Mouse (Mus musculus) spleen, postnatal 0 days (tissue): Measurements from ENCODE around the gene Hpgd. TPM values are rescaled to one million over a fixed set of nuclear protein-coding genes. Genes with fewer than 3 reads are reported as not detected.

ENCODE experiments used
- polyA plus RNA-seq: library from polyadenylated mRNA; unstranded; fragments of >200 nt; fragmentation: Nextera tagmentation; extraction: Ambion mirVana; gene quantifications from 2 replicates; pipeline ENCODE4 v1.2.1, GENCODE M21; 2015

The Hpgd gene
- polyA plus RNA-seq, result 51.9 and 54.1 TPM in 2 replicates

DNA sequence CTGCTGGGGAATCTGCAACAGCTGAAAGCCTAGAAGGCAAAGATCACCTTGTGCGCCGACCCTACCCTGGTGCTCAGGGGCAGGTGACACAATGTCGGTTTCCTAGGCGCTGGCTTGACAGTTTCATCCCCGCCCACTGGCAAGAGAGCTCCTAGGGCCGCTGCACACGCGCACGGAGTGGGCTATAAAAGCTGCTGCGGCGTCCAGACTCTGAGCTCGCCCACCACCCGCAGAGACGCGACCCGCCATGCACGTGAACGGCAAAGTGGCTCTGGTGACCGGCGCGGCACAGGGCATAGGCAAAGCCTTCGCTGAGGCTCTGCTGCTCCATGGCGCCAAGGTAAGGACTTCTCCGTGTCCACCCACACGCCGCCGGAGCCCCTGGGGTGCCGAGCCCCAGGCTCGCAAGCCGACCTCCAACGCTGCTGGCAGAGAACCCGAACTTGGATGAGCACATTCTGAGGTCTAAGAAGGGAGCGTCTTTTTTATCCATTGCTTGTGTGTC is at the start of gene Hpgd:
TSS of gene Hpgd (plus strand) at position 213 of the 505 bp plus-strand sequence.

